Mouse (Mus musculus) brain, embryonic 14.5 days (tissue): ENCODE measurements at regions not wholly inside any gene's neighbourhood (a gene's known extent, or its start where the extent isn't known, plus 50 kb on each side); places are given as distances from the start of the nearest gene placed in this dataset.

Experiments used
- DNase-seq: peaks from one replicate; pipeline ENCODE4 v3.0.0-alpha.2; 2011; ENCODE audit warnings: low read depth
- CTCF ChIP-seq: fragments of 200-500 bp; IDR thresholded peaks from 2 replicates; pipeline ENCODE4 v1.5.1; 2012; ENCODE audit warnings: inconsistent platforms, mild to moderate bottlenecking, moderate library complexity, borderline replicate concordance; ENCODE audit not compliant: insufficient read depth, insufficient read length; ENCODE audit errors: extremely low read depth
- POLR2A ChIP-seq: fragments of 200-500 bp; IDR thresholded peaks from 2 replicates; pipeline ENCODE4 v1.6.1; 2012; ENCODE audit warnings: mild to moderate bottlenecking, inconsistent platforms, borderline replicate concordance; ENCODE audit not compliant: poor library complexity, insufficient read depth, insufficient read length, severe bottlenecking; ENCODE audit errors: extremely low read depth

DNA sequence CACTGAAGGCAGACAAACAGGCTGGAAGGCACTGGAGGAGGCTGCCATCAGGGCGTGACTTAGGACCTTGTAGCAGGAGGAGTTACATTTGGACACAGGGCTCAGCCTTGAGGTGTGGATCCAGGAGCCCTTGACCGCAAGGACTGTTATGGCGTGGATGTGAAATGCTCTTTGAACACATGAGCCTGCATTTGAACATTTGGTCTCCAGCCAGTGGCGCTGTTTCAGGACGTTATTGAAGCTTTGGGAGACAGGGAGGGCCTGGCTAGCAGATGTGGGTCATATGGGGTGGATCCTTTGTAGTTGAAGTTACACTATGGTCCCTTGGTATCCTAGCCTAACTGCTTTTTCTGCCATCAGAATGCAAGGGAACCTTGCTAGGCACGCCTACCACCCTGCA is 87.0 kb upstream of the Twist2 start:
- no peak for DNase-seq
- TF ChIP-seq CTCF (no peak), POLR2A (no peak)

DNA sequence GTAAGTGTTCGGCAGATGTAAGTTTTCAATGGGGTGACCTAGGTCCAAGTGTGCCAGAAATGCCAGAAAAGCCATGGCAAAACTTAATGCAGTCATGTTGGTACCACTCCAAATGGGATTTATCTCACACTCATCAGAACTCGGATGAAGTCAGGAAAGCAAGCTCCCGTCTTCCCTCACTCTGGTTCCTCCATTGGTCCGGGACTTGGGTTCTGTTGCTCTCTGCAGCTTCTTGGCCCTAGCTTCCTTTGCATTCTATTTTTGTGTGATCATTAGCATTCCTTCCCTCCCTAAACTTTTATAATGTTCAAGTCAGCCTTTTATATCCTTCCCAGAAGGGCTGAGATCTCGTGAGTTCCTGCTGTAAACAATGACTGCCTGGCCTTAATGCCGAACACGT is 85.9 kb upstream of the Twist2 start:
- TF ChIP-seq POLR2A (no peak), CTCF (no peak)
- no peak for DNase-seq

- TF ChIP-seq CTCF (no peak), POLR2A (no peak)
- DNase-seq: no peak
Observed at GRCm38 (mm10) chr1:91715791-91716190, 85.5 kb upstream of the Twist2 start.

DNA sequence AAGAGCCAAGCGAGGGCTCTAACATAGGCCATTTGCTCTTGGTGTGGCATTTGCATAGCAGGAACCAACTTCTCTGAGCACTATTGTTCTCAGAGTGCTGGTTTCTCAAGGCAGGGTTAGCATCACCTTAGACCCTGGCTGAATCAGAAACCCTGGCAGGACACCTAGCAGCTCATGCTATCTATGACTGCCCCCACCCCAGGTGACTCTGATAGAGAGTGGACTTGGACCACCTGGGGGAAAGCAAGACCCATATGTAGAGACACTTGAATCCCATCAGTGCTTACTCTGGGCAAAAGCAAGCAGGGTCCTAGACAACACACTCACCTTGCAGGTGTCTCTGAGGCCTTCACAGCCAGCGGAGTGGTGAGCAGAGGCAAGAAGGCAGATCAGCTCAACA is 84.4 kb upstream of the Twist2 start:
- TF ChIP-seq CTCF (no peak), POLR2A (no peak)

DNA sequence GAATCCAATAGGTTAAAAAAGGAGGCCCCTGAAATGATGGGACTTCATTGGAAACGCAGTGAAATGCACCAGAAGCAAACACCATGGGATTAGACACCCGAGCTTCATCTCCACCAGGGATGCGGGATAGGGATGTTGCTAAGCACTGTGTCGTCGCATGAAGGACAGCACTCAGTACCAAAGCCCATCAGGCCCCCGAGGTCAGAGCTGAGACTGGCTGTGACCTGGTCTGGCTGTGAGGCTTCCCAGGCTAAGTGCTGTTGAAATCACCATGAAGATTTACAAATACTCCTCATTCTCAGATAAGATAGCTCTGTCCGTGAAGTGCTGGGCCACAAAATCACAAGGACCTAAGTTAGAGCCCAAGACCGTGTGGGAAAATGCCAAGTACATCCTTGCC is 83.3 kb upstream of the Twist2 start:
- DNase-seq: no peak
- no peak for TF ChIP-seq CTCF
- TF ChIP-seq POLR2A: no peak

More for the DNA sequence above, 84.4 kb upstream of the Twist2 start:
- DNase-seq: no peak

GRCm38 (mm10) chr1:91729246-91729645 is 72.0 kb upstream of the Twist2 start:
- no peak for TF ChIP-seq CTCF
- no peak for TF ChIP-seq POLR2A
- DNase-seq: no peak

DNA sequence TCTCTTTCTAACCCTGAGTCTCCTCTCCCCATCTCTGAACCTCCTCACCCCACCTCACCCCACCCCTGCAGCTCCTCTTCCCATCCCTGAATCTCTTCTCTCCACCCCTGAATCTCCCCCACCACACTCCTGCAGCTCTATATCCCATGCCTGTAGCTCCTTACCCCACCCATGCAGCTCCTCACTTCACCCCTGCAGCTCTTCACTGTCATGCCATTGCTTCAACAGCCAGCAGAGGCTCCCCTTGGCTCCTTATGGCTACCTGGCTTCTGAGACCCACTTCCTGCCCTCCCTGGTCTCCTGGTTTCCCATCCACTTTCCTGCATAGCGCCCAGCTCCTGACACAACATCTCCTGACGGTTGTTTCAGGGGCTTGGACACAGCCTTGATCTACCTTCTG is 71.0 kb upstream of the Twist2 start:
- DNase-seq: no peak
- TF ChIP-seq POLR2A (no peak), CTCF (no peak)

DNA sequence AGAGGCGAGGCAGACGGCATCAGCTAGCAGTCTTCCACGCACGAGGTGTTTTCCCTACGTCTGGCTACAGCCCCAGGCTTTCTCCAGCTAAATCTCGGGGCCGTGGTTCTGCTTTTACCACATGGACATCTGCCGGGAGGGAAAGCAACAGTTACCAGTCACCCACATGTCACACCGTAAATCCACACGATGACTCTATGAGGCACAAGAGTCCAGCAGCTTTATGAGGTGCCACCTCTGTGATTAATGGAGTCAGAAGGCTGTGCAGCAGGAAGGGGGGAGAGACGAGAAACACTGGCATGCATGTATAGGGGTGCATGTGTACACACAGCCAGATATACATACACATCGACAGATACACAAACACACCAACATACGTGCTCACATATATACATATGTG is 69.6 kb upstream of the Twist2 start:
- TF ChIP-seq CTCF: no peak
- TF ChIP-seq POLR2A: no peak
- DNase-seq: no peak

GRCm38 (mm10) chr1:91732461-91732861 is 68.8 kb upstream of the Twist2 start:
- peak; percentile 91 for DNase-seq
- TF ChIP-seq POLR2A (no peak), CTCF (no peak)

DNA sequence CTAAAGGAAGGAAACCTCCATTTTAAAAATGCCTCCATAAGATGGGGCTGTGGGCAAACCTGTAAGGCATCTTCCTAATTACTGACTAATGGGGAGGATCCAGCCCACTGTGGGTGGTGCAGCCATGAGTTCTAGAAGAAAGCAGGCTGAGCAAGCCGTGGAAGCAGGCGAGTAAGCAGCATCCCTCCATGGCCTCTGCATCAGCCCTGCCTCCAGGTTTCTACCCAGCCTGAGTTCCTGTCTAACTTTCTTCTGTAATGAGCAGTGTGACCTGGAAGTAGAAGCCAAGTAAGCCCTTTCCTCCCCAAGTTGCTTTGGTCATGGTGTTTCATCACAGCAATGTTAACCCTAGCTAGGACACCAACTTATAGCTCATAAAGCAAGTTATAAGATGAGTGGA is 66.5 kb upstream of the Twist2 start:
- no peak for TF ChIP-seq CTCF
- TF ChIP-seq POLR2A: no peak
- DNase-seq: no peak

GRCm38 (mm10) chr1:91735436-91735835 is 65.8 kb upstream of the Twist2 start:
- TF ChIP-seq CTCF (no peak), POLR2A (no peak)

GRCm38 (mm10) chr1:91740661-91741060 is 60.6 kb upstream of the Twist2 start:
- DNase-seq: no peak
- no peak for TF ChIP-seq POLR2A
- TF ChIP-seq CTCF: no peak

More at GRCm38 (mm10) chr1:91735436-91735835, 65.8 kb upstream of the Twist2 start:
- DNase-seq: no peak
